Mouse (Mus musculus) olfactory bulb, adult 2 months (tissue): ENCODE measurements around the gene I830077J02Rik.

Source experiments
- CTCF ChIP-seq: fragments of 200-500 bp; IDR thresholded peaks from 2 replicates; pipeline ENCODE4 v1.5.1; 2012; ENCODE audit warnings: low read depth, mild to moderate bottlenecking, low read length, moderate library complexity; ENCODE audit not compliant: insufficient read depth
- POLR2A ChIP-seq: fragments of 200-500 bp; IDR thresholded peaks from 2 replicates; pipeline ENCODE4 v1.6.1; 2012; ENCODE audit warnings: mild to moderate bottlenecking, low read depth, low read length, moderate library complexity; ENCODE audit not compliant: insufficient read depth

GRCm38 (mm10) chr3:105974174-105974573 is 41.7 kb upstream of the I830077J02Rik start:
- TF ChIP-seq CTCF, result no peak
- TF ChIP-seq POLR2A, result no peak
